Mouse (Mus musculus) heart, embryonic 12.5 days (tissue): Measurements from ENCODE around the gene Dnajb13. TPM values are rescaled to one million over a fixed set of nuclear protein-coding genes. Genes with fewer than 3 reads are reported as not detected.
"Not testable (repeated sequence)": the region's sequence is repeated elsewhere in the genome, so short reads cannot be mapped to it uniquely, and the experiment has no call there.

Source experiments
- ATAC-seq: fragments of 200-750 bp; cut with Nextera tagmentation; 2 replicates; pipeline ENCODE4 v1.8.0; 2017; ENCODE audit warnings: moderate TSS enrichment, moderate library complexity; ENCODE audit not compliant: insufficient number of reproducible peaks, low FRiP score
- H3K27ac ChIP-seq: fragments of 300-500 bp; sonication (generic); 2 replicates; pipeline ENCODE4 v1.5.1; 2016; ENCODE audit warnings: mild to moderate bottlenecking, moderate library complexity; ENCODE audit not compliant: poor library complexity, severe bottlenecking
- H3K27me3 ChIP-seq: fragments of 300-500 bp; sonication (generic); replicated peaks from 2 replicates; pipeline ENCODE4 v1.6.1; 2016; ENCODE audit warnings: mild to moderate bottlenecking, moderate library complexity
- H3K36me3 ChIP-seq: fragments of 300-500 bp; sonication (generic); 2 replicates; pipeline ENCODE4 v1.6.1; 2016; ENCODE audit warnings: mild to moderate bottlenecking, moderate library complexity
- H3K4me1 ChIP-seq: fragments of 300-500 bp; sonication (generic); replicated peaks from 2 replicates; pipeline ENCODE4 v1.6.1; 2016; ENCODE audit warnings: mild to moderate bottlenecking
- H3K4me2 ChIP-seq: fragments of 300-500 bp; sonication (generic); 2 replicates; pipeline ENCODE4 v1.6.1; 2016; ENCODE audit warnings: mild to moderate bottlenecking, moderate library complexity
- H3K4me3 ChIP-seq: fragments of 300-500 bp; sonication (generic); 2 replicates; pipeline ENCODE4 v1.5.1; 2016; ENCODE audit warnings: mild to moderate bottlenecking
- H3K9ac ChIP-seq: fragments of 300-500 bp; sonication (generic); 2 replicates; pipeline ENCODE4 v1.6.1; 2016; ENCODE audit warnings: mild to moderate bottlenecking, moderate library complexity
- H3K9me3 ChIP-seq: fragments of 300-500 bp; sonication (generic); replicated peaks from 2 replicates; pipeline ENCODE4 v1.6.1; 2016; ENCODE audit warnings: mild to moderate bottlenecking, moderate library complexity
- WGBS: fragments of 180-500 bp; shearing (Covaris S2); methylation state at CpG from one replicate; pipeline ENCODE4 v1.1.7; 2016; 5-methylcytosine and 5-hydroxymethylcytosine counted together
- polyA plus RNA-seq: library from polyadenylated mRNA; unstranded; fragments of >200 nt; fragmentation: Nextera tagmentation; extraction: Ambion mirVana; gene quantifications from 2 replicates; pipeline ENCODE4 v1.2.1, GENCODE M21; 2016

Gene Dnajb13
- polyA plus RNA-seq, 1 experiment from 2014 or later, result 0.10 TPM

DNA sequence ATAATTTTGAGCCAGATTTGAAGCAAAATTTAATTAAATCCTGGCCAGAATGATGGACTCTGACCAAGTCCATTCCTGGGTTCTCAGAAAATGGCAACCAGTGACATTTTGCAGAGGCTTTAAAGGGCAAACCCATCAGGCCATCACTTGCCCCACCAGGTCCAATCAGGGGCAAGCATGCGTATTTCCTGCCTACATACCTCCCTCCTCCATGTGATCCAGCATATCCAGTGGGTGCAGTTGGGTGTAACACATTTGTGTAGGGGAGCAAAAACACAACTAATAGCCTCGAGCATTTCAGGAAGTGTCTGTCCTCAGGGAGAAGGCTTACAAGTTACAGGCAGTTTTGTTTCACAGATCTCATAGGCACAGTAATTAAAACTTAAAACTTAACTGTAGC is 27.5 kb downstream of the Dnajb13 start:
- H3K4me1 ChIP-seq, result peaks cover 9% of the 10 kb centered on the region
- ATAC-seq, result no peak
- H3K36me3 ChIP-seq, result no peaks in the 10 kb centered on the region
- WGBS, result 60% methylated on average over 2 of the region's 2 CpGs
- H3K27me3 ChIP-seq, result no peaks in the 10 kb centered on the region
- no peak overlapping the region for H3K4me3 ChIP-seq
- H3K9ac ChIP-seq, result no peak overlapping the region
- H3K4me2 ChIP-seq, result no peak overlapping the region
- no peak overlapping the region for H3K27ac ChIP-seq
- no peaks in the 10 kb centered on the region for H3K9me3 ChIP-seq

DNA sequence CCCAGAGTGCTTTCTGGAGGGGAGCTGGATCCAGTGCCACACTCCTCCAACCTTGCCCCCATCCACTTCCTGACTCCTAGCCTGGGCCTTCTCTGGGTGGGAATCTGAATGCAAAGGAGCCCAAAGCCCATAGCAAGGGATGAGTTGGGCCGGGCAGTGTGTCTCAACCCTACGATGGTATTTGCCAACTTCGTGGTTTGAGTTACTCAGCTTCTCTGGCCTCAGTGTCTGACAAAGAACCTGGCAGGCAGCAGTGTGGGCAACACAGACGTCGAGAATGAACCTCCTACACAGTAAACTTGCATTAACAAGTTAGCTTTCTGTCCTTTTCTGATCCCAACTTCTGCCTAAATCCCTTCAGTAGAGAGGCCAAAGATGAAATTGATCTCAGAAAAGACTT is 30.3 kb downstream of the Dnajb13 start:
- peaks cover 4% of the 10 kb centered on the region; the same call in 1 of the 2 replicates for H3K27me3 ChIP-seq
- H3K4me1 ChIP-seq, result peaks cover 7% of the 10 kb centered on the region
- H3K9me3 ChIP-seq, result no peaks in the 10 kb centered on the region
- no peak overlapping the region for H3K9ac ChIP-seq
- no peak for ATAC-seq
- no peak overlapping the region for H3K27ac ChIP-seq
- WGBS, result 81% methylated on average over 5 of the region's 5 CpGs
- no peaks in the 10 kb centered on the region for H3K36me3 ChIP-seq
- H3K4me2 ChIP-seq, result no peak overlapping the region
- H3K4me3 ChIP-seq, result no peak overlapping the region

DNA sequence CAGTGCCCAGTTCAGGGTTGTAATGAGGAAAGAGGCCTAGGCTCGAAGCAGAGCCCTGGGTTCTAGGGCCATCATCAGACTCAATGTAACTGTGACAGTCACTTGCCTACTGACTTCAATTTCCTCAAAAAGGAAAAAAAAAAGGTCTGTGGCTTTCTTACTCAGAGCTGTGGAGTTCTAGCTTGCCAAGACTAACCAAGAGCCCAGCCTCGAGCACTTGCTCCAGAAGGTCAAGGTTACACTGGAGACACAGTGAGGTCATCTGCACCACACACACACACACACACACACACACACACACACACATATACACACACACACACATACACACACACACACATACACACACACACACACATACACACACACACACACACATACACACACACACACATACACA is 32.7 kb downstream of the Dnajb13 start:
- not testable (repeated sequence) for H3K36me3 ChIP-seq, H3K4me3 ChIP-seq, H3K9ac ChIP-seq, ATAC-seq, H3K27ac ChIP-seq, H3K9me3 ChIP-seq, H3K4me1 ChIP-seq, H3K4me2 ChIP-seq
- peaks cover 12% of the 10 kb centered on the region; the same call in 1 of the 2 replicates for H3K27me3 ChIP-seq
- WGBS, result 76% methylated on average over 2 of the region's 2 CpGs

DNA sequence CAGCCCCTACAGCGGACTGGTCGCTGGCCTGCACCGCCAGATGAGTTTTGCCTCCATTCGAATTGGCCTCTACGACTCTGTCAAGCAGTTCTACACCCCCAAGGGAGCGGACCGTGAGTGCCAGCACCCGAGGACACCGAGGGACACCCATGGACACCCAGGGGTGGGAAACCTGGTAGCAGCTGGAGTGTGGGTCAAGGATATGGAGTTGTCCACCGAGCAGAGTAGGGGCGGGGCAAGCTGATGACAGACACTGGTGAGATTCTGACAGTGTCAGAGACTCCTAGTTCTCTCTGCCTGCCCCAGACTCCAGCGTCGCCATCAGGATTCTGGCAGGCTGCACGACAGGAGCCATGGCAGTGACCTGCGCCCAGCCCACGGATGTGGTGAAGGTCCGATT is 34.6 kb downstream of the Dnajb13 start:
- 0 out of 2 replicates have a peak overlapping the region, but pooled peaks have one; percentile 48 for H3K9ac ChIP-seq
- no peaks in the 10 kb centered on the region; the same call in 1 of the 2 replicates for H3K4me1 ChIP-seq
- no peaks in the 10 kb centered on the region for H3K9me3 ChIP-seq
- peaks cover 12% of the 10 kb centered on the region; the same call in 1 of the 2 replicates for H3K27me3 ChIP-seq
- ATAC-seq, result 0 out of 2 replicates have a peak, but pooled peaks have one; percentile 45
- WGBS, result 71% methylated on average over 17 of the region's 17 CpGs
- no peak overlapping the region for H3K27ac ChIP-seq
- peak overlapping the region; percentile 21; the same call in 1 of the 2 replicates for H3K4me2 ChIP-seq
- H3K36me3 ChIP-seq, result no peaks in the 10 kb centered on the region
- no peak overlapping the region for H3K4me3 ChIP-seq

DNA sequence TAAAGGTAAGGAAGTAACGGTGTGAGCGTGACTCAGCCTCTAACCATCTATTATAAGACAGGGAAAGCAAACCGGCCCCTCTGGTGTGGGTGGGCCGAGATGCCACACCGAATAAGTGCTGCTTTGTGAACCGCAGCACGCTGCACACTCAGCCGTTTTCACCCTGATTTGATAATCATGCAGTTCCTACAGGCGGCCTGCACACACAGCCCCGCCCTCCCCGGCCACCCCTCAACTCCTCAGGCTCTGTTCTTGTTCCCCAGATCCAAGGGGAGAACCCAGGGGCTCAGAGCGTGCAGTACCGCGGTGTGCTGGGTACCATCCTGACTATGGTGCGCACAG is 35.0 kb downstream of the Dnajb13 start:
- H3K9ac ChIP-seq, result 0 out of 2 replicates have a peak overlapping the region, but pooled peaks have one; percentile 48
- H3K4me1 ChIP-seq, result peaks cover 3% of the 10 kb centered on the region
- H3K9me3 ChIP-seq, result no peaks in the 10 kb centered on the region
- WGBS, result 56% methylated on average over 15 of the region's 15 CpGs
- H3K36me3 ChIP-seq, result no peaks in the 10 kb centered on the region
- peak overlapping the region; percentile 21; the same call in 1 of the 2 replicates for H3K4me2 ChIP-seq
- no peak overlapping the region for H3K27ac ChIP-seq
- peak; percentile 39; the same call in 1 of the 2 replicates for ATAC-seq
- peaks cover 12% of the 10 kb centered on the region; the same call in 1 of the 2 replicates for H3K27me3 ChIP-seq
- H3K4me3 ChIP-seq, result no peak overlapping the region

DNA sequence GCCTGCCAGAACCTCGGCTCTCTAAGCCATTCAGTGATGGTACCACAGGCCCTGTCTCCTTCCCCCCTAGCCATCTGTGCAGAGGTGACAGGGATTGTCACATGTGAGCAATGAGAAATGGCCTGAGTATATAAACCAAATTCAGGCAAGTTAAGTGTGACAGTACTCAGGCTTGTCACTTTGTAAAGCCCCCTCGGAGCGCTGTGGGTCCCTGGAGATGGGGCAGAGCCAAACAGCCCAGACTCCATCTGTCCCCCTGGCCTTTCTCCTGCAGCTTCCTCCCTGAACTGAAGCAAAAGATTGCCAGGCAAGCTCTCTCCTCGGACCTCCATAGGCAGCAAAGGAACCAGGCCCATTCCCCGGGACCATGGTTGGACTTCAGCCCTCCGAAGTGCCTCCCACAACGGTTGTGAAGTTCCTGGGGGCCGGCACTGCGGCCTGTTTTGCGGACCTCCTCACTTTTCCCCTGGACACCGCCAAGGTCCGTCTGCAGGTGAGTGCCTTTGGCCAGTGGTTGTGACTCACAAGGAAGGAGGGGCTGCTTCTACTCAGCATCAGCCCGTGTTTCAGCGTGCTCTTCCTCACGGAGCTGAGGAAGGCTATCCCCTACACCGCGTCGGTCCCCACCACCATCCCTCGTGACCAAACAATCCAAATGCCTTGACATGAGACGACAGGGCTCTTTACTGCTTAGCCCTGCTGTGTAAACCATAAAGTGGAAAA is 35.5 kb downstream of the Dnajb13 start:
- H3K4me2 ChIP-seq, result no peak overlapping the region
- no peak for ATAC-seq
- no peaks in the 10 kb centered on the region for H3K9me3 ChIP-seq
- H3K27ac ChIP-seq, result no peak overlapping the region
- peaks cover 12% of the 10 kb centered on the region; the same call in 1 of the 2 replicates for H3K27me3 ChIP-seq
- H3K4me1 ChIP-seq, result peaks cover 6% of the 10 kb centered on the region
- WGBS, result 75% methylated on average over 20 of the region's 20 CpGs
- no peak overlapping the region for H3K4me3 ChIP-seq
- no peak overlapping the region for H3K9ac ChIP-seq
- no peaks in the 10 kb centered on the region for H3K36me3 ChIP-seq

DNA sequence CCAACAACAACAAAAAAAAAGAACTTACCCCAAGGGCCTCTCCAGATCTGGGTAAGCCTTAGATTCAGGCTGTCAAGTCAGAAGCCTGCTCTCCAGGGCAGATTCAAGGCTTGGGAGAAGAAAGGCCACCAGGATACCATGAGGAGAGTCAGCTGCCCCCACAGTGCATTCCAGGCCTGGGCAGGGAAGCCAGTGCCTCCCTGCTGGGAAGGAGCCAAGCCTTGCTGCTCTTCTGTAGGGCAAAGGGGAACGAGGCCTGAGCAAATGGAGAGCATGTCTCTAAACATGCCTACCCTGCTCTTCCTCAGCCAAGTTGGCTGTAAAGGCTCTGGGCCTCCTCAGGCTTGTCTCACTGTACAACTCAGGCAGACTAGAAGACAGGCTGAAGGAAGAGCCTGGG is 40.1 kb downstream of the Dnajb13 start:
- no peak overlapping the region for H3K27ac ChIP-seq
- WGBS, result 10% methylated on average over 1 of the region's 1 CpGs

DNA sequence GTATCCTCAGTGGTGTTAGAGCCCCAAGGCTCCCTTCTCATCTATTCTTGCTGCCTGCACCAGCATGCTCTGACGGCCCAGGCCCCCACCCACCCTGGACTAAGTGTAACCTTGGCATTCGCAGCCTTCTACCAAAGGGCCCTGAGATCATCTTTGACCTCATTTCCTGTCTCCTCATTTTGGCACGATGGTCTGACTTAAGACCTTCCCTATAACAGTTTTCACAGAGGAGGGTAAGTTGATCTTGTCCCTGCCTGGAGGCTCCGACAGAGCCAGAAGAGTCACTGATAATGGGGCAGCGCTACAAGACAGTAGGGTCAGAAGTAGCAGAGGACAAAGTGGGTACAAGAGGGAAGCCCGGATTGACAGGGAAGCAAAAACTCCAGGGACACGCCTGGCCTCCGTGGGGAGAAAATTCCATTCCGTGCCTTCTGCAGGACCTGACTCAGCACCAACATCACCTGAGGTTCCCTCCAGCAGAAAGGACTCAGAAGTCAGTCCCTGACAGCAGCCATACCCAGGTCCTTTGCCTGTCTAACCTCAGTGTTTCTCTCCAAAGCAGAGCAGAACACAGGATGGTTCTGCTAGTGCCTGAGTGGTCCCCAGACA is 40.8 kb downstream of the Dnajb13 start:
- no peak for ATAC-seq
- no peak overlapping the region for H3K27ac ChIP-seq
- no peaks in the 10 kb centered on the region for H3K9me3 ChIP-seq
- H3K4me3 ChIP-seq, result no peak overlapping the region
- no peak overlapping the region for H3K9ac ChIP-seq
- H3K36me3 ChIP-seq, result peaks cover 12% of the 10 kb centered on the region
- H3K4me1 ChIP-seq, result peaks cover 33% of the 10 kb centered on the region
- 0 out of 2 replicates have a peak, but pooled peaks cover 3% of the 10 kb centered on the region for H3K27me3 ChIP-seq
- WGBS, result 52% methylated on average over 9 of the region's 9 CpGs
- no peak overlapping the region for H3K4me2 ChIP-seq

More for the DNA sequence above, 40.1 kb downstream of the Dnajb13 start:
- no peaks in the 10 kb centered on the region for H3K9me3 ChIP-seq
- H3K4me1 ChIP-seq, result peaks cover 26% of the 10 kb centered on the region
- H3K4me3 ChIP-seq, result no peak overlapping the region
- no peak for ATAC-seq
- no peak overlapping the region for H3K4me2 ChIP-seq
- 0 out of 2 replicates have a peak, but pooled peaks cover 9% of the 10 kb centered on the region for H3K27me3 ChIP-seq
- H3K9ac ChIP-seq, result no peak overlapping the region
- peaks cover 7% of the 10 kb centered on the region for H3K36me3 ChIP-seq

DNA sequence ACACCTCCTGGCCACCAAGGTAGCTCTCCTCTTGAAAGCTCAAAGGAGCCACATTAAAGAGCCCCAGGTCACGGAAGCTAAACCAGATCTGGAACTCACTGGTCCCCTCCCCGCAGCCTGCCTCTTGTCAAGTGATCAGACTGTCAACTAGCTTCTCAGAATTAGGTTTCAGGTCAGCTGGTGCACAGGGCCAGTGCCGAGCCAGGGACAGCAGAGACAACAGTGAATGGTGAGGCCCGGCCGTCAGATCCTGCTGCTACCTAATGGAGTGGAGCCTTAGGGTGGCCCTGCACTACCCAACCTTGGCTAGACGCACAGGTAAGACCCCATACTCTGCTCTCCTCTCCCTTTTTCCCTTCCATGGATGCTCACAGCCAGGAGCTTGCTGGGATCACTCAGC is 42.0 kb downstream of the Dnajb13 start, which contains the start of gene Ucp3:
TSS of gene Ucp3 (plus strand) at position 214 of the 400 bp plus-strand sequence.
- no peak within 1 kb of the TSS for H3K9ac ChIP-seq
- 57% methylated on average over 6 of the region's 6 CpGs for WGBS

DNA sequence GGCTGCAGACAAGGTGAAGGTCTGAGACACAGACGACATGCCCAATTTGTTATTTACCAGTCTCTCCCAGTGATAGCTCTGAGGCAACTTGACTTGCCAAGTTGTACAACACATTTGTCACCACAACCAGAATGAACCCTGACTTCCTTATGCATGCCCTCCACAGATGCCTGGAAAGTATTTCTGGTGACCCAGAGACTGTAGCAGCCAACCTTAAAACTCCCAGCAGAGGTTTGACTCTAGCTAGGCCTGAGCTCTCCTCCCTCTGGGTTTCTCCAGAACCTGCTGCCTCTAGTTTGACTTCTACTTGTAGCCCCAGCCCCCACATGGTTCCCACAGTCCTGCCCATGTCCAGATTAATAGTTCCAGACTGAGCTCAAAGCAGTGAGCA is 43.4 kb downstream of the Dnajb13 start:
- Histone ChIP-seq H3K27ac (no peak overlapping the region), H3K9ac (no peak overlapping the region), H3K27me3 (no peaks in the 10 kb centered on the region), H3K9me3 (no peaks in the 10 kb centered on the region), H3K36me3 (peaks cover 12% of the 10 kb centered on the region), H3K4me1 (peaks cover 48% of the 10 kb centered on the region), H3K4me2 (no peak overlapping the region), H3K4me3 (no peak overlapping the region)
- no peak for ATAC-seq
- WGBS, result 91% methylated on average over 1 of the region's 1 CpGs

More for the DNA sequence above, 42.0 kb downstream of the Dnajb13 start, which contains the start of gene Ucp3:
- no peak within 1 kb of the TSS for H3K27ac ChIP-seq
- no peaks in the 10 kb centered on the region for H3K9me3 ChIP-seq
- no peak within 1 kb of the TSS for H3K4me3 ChIP-seq
- H3K36me3 ChIP-seq, result peaks cover 12% of the 10 kb centered on the region
- no peak for ATAC-seq
- H3K4me1 ChIP-seq, result peaks cover 41% of the 10 kb centered on the region
- no peaks in the 10 kb centered on the region for H3K27me3 ChIP-seq
- no peak within 1 kb of the TSS for H3K4me2 ChIP-seq

DNA sequence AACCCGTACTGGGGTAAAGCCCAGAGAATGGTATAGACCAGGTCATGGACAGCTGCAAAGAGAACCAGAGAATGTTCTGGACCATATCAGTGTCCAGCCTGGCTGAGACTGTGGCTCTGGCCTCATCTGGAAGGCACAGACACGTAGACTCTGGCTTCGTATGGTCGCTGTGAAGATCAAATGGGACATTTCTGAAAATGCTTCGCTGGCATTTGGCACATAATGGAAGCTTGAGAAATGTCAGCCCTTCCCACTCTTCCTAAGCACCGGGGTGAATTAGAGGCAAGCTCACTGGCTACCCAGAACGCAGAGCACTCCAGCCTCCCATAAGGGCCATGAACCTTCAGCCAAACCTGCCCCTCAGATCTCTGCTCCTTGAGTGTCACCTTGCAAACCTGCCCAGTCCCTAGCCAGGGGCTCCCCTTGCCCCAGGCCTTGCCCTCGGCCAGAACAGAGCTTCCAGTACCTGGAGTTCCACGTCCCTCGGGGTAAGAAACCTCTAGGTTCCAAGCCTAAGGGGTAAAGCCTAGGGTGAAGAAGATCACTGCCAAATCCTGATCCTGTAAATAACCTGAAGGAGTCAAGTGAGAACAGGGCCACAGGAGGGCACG is 43.9 kb downstream of the Dnajb13 start:
- no peak overlapping the region for H3K9ac ChIP-seq
- WGBS, result 89% methylated on average over 11 of the region's 11 CpGs
- H3K4me2 ChIP-seq, result no peak overlapping the region
- H3K9me3 ChIP-seq, result no peaks in the 10 kb centered on the region
- peaks cover 12% of the 10 kb centered on the region for H3K36me3 ChIP-seq
- H3K4me1 ChIP-seq, result peaks cover 53% of the 10 kb centered on the region
- no peak for ATAC-seq
- no peak overlapping the region for H3K27ac ChIP-seq
- H3K4me3 ChIP-seq, result no peak overlapping the region
- H3K27me3 ChIP-seq, result no peaks in the 10 kb centered on the region
